Mouse (Mus musculus): ENCODE data around the gene Dio1. TPM values are rescaled to one million over a fixed set of nuclear protein-coding genes. Genes with fewer than 3 reads are reported as not detected.

Gene Dio1
- total RNA-seq, 1 experiment: not detected

- peak within 1 kb of the TSS; percentile 74 for H3K9ac ChIP-seq (ENCODE audit: insufficient read depth, low read depth, low read length, poor library complexity, severe bottlenecking)
- peak within 1 kb of the TSS; percentile 80 to 88 for H3K4me3 ChIP-seq (ENCODE audit: insufficient read depth in 1 of 2, low read depth in 1 of 2, low read length in 2 of 2, poor library complexity in 1 of 2, severe bottlenecking in 1 of 2)
- DNase-seq (ENCODE audit: low read depth, low spot score): peak; percentile 60
- H3K4me1 ChIP-seq (ENCODE audit: control insufficient read depth in 2 of 2, insufficient read depth in 2 of 2, low read length in 2 of 2, poor library complexity in 1 of 2): 0 out of 4 replicates have a peak, but pooled peaks cover 0 to 5% of the 10 kb centered on the region in 2 experiments
- TF ChIP-seq ZNF384 (IDR thresholded peaks at IDR 0.05; ENCODE audit: low read depth, low read length) (no peak), MAFK (IDR thresholded peaks at IDR 0.05; ENCODE audit: insufficient read depth, low read depth, low read length) (no peak), HCFC1 (IDR thresholded peaks at IDR 0.05; ENCODE audit: borderline replicate concordance, insufficient read depth, low read length) (no peak), CHD2 (IDR thresholded peaks at IDR 0.05; ENCODE audit: low read depth, low read length) (no peak), ZC3H11A (IDR thresholded peaks at IDR 0.05; ENCODE audit: borderline replicate concordance, low read depth, low read length) (no peak)
- H3K9me3 ChIP-seq (ENCODE audit: control insufficient read depth, insufficient read depth, low read depth, low read length): no peaks in the 10 kb centered on the region
- no peak within 1 kb of the TSS for H3K27ac ChIP-seq (ENCODE audit: insufficient read depth, low read depth, low read length, poor library complexity, severe bottlenecking)
- peaks cover 2% of the 10 kb centered on the region; the same call in 1 of the 2 replicates for H3K36me3 ChIP-seq (ENCODE audit: control insufficient read depth, insufficient read depth, low read length, poor library complexity, severe bottlenecking)
- in situ Hi-C loops (cut with MboI; ENCODE audit: low sequenced_read_pairs in 2 of 2, unreplicated experiment in 2 of 2): no loop called here
Measured at GRCm38 (mm10) chr4:107313690-107314478, 6.9 kb upstream of the Dio1 start, which contains the start of gene Yipf1. Gene Yipf1, plus strand, starts transcription at chr4:107314363.

- no peak for TF ChIP-seq ZNF384 (IDR thresholded peaks at IDR 0.05; ENCODE audit: low read depth, low read length)
- TF ChIP-seq MAFK (IDR thresholded peaks at IDR 0.05; ENCODE audit: insufficient read depth, low read depth, low read length): no peak
- no peak for TF ChIP-seq CHD2 (IDR thresholded peaks at IDR 0.05; ENCODE audit: low read depth, low read length)
- no peak for TF ChIP-seq ZC3H11A (IDR thresholded peaks at IDR 0.05; ENCODE audit: borderline replicate concordance, low read depth, low read length)
- TF ChIP-seq HCFC1 (IDR thresholded peaks at IDR 0.05; ENCODE audit: borderline replicate concordance, insufficient read depth, low read length): no peak
- no peaks in the 10 kb centered on the region for H3K36me3 ChIP-seq (ENCODE audit: control insufficient read depth, insufficient read depth, low read length, poor library complexity, severe bottlenecking)
- H3K9ac ChIP-seq (ENCODE audit: insufficient read depth, low read depth, low read length, poor library complexity, severe bottlenecking): no peak overlapping the region
- DNase-seq (ENCODE audit: low read depth, low spot score): no peak
- no peak overlapping the region for H3K27ac ChIP-seq (ENCODE audit: insufficient read depth, low read depth, low read length, poor library complexity, severe bottlenecking)
- H3K4me3 ChIP-seq (ENCODE audit: insufficient read depth in 1 of 2, low read depth in 1 of 2, low read length in 2 of 2, poor library complexity in 1 of 2, severe bottlenecking in 1 of 2): no peak overlapping the region
- H3K9me3 ChIP-seq (ENCODE audit: control insufficient read depth, insufficient read depth, low read depth, low read length): no peaks in the 10 kb centered on the region
- H3K4me1 ChIP-seq (ENCODE audit: control insufficient read depth in 2 of 2, insufficient read depth in 2 of 2, low read length in 2 of 2, poor library complexity in 1 of 2): no peaks in the 10 kb centered on the region
- in situ Hi-C loops (cut with MboI; ENCODE audit: low sequenced_read_pairs in 2 of 2, unreplicated experiment in 2 of 2): no loop called here
Measured at GRCm38 (mm10) chr4:107303531-107303930, 3.4 kb downstream of the Dio1 start.

- Histone ChIP-seq H3K4me3 (ENCODE audit: insufficient read depth in 1 of 2, low read depth in 1 of 2, low read length in 2 of 2, poor library complexity in 1 of 2, severe bottlenecking in 1 of 2) (no peak overlapping the region), H3K27ac (ENCODE audit: insufficient read depth, low read depth, low read length, poor library complexity, severe bottlenecking) (no peak overlapping the region), H3K9me3 (ENCODE audit: control insufficient read depth, insufficient read depth, low read depth, low read length) (no peaks in the 10 kb centered on the region), H3K4me1 (ENCODE audit: control insufficient read depth in 2 of 2, insufficient read depth in 2 of 2, low read length in 2 of 2, poor library complexity in 1 of 2) (no peaks in the 10 kb centered on the region), H3K9ac (ENCODE audit: insufficient read depth, low read depth, low read length, poor library complexity, severe bottlenecking) (no peak overlapping the region), H3K36me3 (ENCODE audit: control insufficient read depth, insufficient read depth, low read length, poor library complexity, severe bottlenecking) (no peaks in the 10 kb centered on the region)
- in situ Hi-C loops (cut with MboI; ENCODE audit: low sequenced_read_pairs in 2 of 2, unreplicated experiment in 2 of 2): no loop called here
- DNase-seq (ENCODE audit: low read depth, low spot score): no peak
- TF ChIP-seq CHD2 (IDR thresholded peaks at IDR 0.05; ENCODE audit: low read depth, low read length) (no peak), ZC3H11A (IDR thresholded peaks at IDR 0.05; ENCODE audit: borderline replicate concordance, low read depth, low read length) (no peak), HCFC1 (IDR thresholded peaks at IDR 0.05; ENCODE audit: borderline replicate concordance, insufficient read depth, low read length) (no peak), MAFK (IDR thresholded peaks at IDR 0.05; ENCODE audit: insufficient read depth, low read depth, low read length) (no peak), ZNF384 (IDR thresholded peaks at IDR 0.05; ENCODE audit: low read depth, low read length) (no peak)
Measured at GRCm38 (mm10) chr4:107302832-107303231, 4.1 kb downstream of the Dio1 start.

- Histone ChIP-seq H3K9me3 (ENCODE audit: control insufficient read depth, insufficient read depth, low read depth, low read length) (no peaks in the 10 kb centered on the region), H3K4me1 (ENCODE audit: control insufficient read depth in 2 of 2, insufficient read depth in 2 of 2, low read length in 2 of 2, poor library complexity in 1 of 2) (no peaks in the 10 kb centered on the region), H3K9ac (ENCODE audit: insufficient read depth, low read depth, low read length, poor library complexity, severe bottlenecking) (no peak overlapping the region), H3K36me3 (ENCODE audit: control insufficient read depth, insufficient read depth, low read length, poor library complexity, severe bottlenecking) (no peaks in the 10 kb centered on the region), H3K27ac (ENCODE audit: insufficient read depth, low read depth, low read length, poor library complexity, severe bottlenecking) (no peak overlapping the region), H3K4me3 (ENCODE audit: insufficient read depth in 1 of 2, low read depth in 1 of 2, low read length in 2 of 2, poor library complexity in 1 of 2, severe bottlenecking in 1 of 2) (no peak overlapping the region)
- in situ Hi-C loops (cut with MboI; ENCODE audit: low sequenced_read_pairs in 2 of 2, unreplicated experiment in 2 of 2): no loop called here
- TF ChIP-seq MAFK (IDR thresholded peaks at IDR 0.05; ENCODE audit: insufficient read depth, low read depth, low read length) (no peak), ZC3H11A (IDR thresholded peaks at IDR 0.05; ENCODE audit: borderline replicate concordance, low read depth, low read length) (no peak), HCFC1 (IDR thresholded peaks at IDR 0.05; ENCODE audit: borderline replicate concordance, insufficient read depth, low read length) (no peak), ZNF384 (IDR thresholded peaks at IDR 0.05; ENCODE audit: low read depth, low read length) (no peak), CHD2 (IDR thresholded peaks at IDR 0.05; ENCODE audit: low read depth, low read length) (no peak)
- no peak for DNase-seq (ENCODE audit: low read depth, low spot score)
Measured at GRCm38 (mm10) chr4:107302221-107302620, 4.7 kb downstream of the Dio1 start.
